Mouse (Mus musculus) liver, adult 10 weeks (tissue): ENCODE data around the gene Gm732. TPM values are rescaled to one million over a fixed set of nuclear protein-coding genes. Genes with fewer than 3 reads are reported as not detected.

Experiments used
- polyA plus RNA-seq: library from polyadenylated mRNA; stranded (reverse); fragments of 350-450 nt; fragmentation: Illumina TruSeq; extraction: RNeasy Lipid Tissue Mini Kit (QIAGEN cat#74804); gene quantifications from one replicate; pipeline ENCODE4 v1.2.3, GENCODE M21; 2014; ENCODE audit warnings: low read depth, low replicate concordance

The Gm732 gene
- not detected for polyA plus RNA-seq

DNA sequence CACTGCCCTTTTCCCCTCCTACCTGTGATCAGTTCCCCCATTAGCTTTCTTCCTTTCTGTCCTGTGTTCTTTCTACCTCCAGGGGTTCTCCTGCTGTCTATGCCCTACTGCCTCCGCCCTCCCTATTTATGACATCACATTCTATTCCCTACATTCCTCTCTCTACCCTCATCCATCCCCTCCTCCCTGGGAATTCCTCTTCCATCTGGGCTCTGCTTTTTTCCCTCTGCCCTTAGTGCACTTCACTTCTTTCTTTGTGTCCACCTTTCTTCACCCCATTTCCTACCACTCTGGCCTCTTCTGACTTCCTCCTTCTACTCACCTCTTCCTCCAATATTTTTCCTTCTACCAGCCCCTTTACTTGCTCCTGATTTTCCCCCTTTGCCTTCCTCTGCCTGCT, at the start of gene Gm732:
Gene Gm732 (minus strand): TSS at position 101 of the 400 bp plus-strand sequence.

Other genes starting within 250 kb of the Gm732 start
- not detected for gene Tent5d, start 155.9 kb downstream of the Gm732 start, polyA plus RNA-seq
- 24.9 TPM for gene 2610002M06Rik, start 132.1 kb downstream of the Gm732 start, polyA plus RNA-seq